Mouse (Mus musculus): ENCODE results near the gene Gm13030. TPM values are rescaled to one million over a fixed set of nuclear protein-coding genes. Genes with fewer than 3 reads are reported as not detected.
"Not testable (repeated sequence)": the region's sequence is repeated elsewhere in the genome, so short reads cannot be mapped to it uniquely, and the experiment has no call there.

Gm13030 gene
- total RNA-seq, 4 experiments from 2014 or later: not detected

- DNase-seq (ENCODE audit: low spot score in 2 of 2): peak in 1 of 2 experiments; percentile 44
These were observed 7.4 kb downstream of the Gm13030 start for GRCm38 (mm10) chr4:138866413-138866812.

GRCm38 (mm10) chr4:138865991-138866390 is 7.8 kb downstream of the Gm13030 start:
- DNase-seq (ENCODE audit: low spot score in 2 of 2): no peak

DNA sequence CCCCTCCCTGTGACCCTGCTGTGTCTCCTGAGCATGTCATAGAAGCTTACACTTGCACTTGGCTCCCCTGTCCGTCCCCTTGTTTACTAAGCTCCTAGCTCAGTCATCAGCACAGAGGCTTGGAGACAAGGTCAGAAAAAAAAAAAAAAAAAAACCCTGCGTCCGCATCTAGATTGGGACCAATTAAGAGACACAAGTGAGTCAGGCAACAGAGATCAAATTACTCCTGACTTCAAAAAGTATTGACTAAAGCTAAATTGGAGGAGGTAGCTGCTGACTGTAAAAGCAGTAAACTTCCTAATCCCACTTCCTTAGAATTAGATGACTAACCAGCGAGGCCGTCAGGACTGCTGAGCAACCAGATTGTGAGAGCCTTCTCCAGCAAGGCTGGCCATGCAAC is 8.7 kb downstream of the Gm13030 start:
- no peak for DNase-seq (ENCODE audit: low spot score in 2 of 2)

- DNase-seq (ENCODE audit: low spot score in 2 of 2): no peak
These were observed 10.3 kb downstream of the Gm13030 start, which contains the start of gene Pla2g5 for GRCm38 (mm10) chr4:138863344-138863998. Pla2g5 (minus strand) TSS chr4:138863482.

DNA sequence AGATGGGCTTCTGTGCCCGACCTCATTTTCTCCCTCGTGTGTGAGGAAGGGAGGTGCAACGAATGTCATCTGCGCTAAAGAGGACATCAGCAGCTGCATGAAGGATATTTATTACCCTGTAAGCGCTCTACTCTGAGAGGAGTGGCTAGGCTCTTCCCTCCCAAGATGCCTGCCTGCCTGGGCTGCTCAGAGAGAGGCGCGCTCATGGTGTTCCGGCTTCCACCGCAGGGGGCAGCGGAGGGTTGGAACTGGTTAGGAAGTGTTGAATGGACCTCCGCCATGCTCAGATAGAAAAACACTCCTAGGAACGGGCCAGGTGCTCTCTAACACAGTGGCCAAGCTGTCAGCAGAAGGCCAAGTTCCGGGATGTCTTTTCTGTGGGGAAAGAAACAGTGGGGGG is 14.0 kb downstream of the Gm13030 start:
- DNase-seq (ENCODE audit: low spot score in 2 of 2): peak in 1 of 2 experiments; percentile 55

- no peak for DNase-seq (ENCODE audit: low spot score in 2 of 2)
These were observed 14.5 kb downstream of the Gm13030 start for GRCm38 (mm10) chr4:138859245-138859644.

DNA sequence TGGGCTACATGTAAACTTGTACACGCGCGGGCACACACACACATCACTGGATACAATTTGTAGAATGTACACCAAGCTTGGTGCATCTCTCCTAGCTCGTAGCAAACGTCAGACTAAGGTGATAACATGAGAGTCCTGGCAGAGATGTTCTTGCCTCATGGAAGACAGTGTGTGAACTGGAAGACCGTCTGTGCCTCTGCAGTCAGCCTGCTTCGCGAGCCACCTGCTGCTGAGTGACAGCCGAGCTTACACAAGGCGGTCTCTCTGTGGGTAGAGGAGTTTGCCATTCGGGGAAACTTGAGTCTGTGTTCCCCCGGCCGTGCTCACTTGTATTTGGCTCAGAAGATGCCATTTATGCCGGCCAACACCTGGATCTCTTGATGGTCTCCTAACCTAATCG is 15.3 kb downstream of the Gm13030 start:
- no peak for DNase-seq (ENCODE audit: low spot score in 2 of 2)

DNA sequence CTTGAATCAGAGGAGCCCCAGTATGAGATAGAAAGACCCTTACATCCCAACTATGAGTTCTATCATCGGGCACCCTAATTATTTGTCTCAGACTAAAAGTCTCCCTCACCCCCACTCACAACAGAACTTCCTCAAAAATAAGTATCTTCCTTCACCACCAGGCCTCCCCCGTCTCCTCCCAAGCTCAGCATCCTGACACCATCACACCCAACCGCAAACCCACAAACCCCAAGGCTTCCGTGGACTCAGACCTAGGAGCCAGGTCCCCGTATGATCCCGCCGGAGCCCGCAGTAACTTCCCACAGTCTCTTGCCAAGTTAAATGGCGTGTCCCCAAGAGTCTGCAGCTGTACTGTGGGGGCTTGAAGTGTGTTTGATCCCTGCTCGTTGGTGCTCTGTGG is 16.2 kb downstream of the Gm13030 start:
- DNase-seq (ENCODE audit: low spot score in 2 of 2): no peak

GRCm38 (mm10) chr4:138856491-138856890 is 17.3 kb downstream of the Gm13030 start:
- peak; percentile 37 to 60 for DNase-seq (ENCODE audit: low spot score in 2 of 2)

GRCm38 (mm10) chr4:138855092-138855632 is 18.6 kb downstream of the Gm13030 start:
- no peak for DNase-seq (ENCODE audit: low spot score in 2 of 2)

DNA sequence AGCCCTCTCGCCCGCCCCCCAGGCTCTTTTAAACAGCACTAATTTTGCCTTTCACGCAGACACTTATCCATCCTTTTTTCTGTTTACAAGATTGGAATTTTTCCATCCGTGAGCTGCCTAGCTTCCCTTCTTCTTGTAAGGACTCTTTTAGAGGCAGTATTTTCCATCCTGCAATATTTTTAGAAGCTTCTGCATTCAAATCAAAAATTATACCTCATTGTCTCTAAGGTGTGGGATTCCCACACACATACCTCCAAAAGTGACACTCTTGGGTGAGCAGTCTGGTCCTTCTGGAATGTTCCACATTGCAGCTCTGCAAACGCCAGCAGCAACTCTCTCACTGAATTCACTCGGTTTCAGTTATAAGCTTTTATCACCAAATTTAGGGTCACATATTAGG is 20.8 kb downstream of the Gm13030 start:
- no peak for DNase-seq (ENCODE audit: low spot score in 2 of 2)

DNA sequence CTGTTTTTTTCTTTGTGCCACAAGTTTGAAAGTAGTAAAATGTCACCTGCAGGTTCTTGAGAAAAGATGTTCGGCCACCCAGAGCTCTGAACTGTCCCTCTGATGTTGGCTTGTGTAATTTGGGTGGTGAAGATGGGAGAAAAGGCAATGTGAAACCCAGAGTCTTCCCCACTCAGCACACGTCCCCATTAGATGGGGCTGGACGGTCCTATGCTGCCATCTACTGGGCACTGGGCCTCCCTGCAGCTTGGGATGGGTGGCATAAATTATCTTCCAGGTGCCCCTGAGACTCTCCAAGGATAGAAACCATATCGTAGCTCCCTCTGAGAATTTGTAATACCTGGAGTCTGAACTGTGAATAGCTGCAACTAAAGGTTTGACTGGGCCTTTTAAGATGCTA is 22.3 kb downstream of the Gm13030 start:
- DNase-seq (ENCODE audit: low spot score in 2 of 2): peak in 1 of 2 experiments; percentile 82

DNA sequence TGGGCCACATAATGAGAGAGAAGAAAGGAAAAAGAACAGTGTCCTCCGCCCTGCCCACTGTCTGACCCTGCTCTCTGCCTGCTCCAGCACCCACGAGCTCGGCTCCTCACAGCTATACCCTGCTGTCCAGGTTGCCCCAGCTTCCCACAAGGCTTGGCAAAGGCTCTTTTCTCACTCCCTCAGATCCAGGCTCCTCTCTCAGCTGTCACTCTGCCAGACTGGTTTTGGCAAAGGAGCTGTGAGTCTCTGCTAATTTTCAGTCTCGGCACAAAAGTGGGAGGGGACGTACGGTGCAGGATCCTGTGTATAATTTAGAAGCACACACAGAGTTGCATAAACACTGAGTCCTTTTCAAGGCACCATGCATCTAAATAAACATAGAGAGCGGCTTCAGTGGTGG is 32.4 kb downstream of the Gm13030 start:
- DNase-seq (ENCODE audit: low spot score in 2 of 2): peak; percentile 48 to 90

- no peak for DNase-seq (ENCODE audit: low spot score in 2 of 2)
These were observed 33.0 kb downstream of the Gm13030 start for GRCm38 (mm10) chr4:138840726-138841125.

DNA sequence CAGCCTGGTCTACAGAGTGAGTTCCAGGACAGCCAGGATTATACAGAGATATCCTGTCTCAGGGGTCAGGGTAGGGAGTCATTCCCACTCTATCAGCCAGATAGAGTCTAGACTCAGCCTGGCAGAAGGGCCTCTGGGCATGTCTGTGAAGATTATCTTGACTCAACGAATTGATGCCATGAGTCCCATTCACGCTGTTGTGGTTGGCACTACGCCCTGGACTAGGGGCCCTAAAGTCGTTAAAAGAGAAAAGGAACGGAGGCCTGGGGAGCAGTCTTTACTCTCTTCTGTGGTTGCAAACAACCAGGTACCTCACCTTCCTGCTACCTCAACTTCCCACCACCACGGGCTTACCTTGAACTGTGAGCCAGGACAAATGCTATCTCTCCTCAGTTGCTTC is 34.0 kb downstream of the Gm13030 start:
- no peak for DNase-seq (ENCODE audit: low spot score in 2 of 2)

GRCm38 (mm10) chr4:138827147-138827546 is 46.6 kb downstream of the Gm13030 start:
- no peak for DNase-seq (ENCODE audit: low spot score in 2 of 2)

DNA sequence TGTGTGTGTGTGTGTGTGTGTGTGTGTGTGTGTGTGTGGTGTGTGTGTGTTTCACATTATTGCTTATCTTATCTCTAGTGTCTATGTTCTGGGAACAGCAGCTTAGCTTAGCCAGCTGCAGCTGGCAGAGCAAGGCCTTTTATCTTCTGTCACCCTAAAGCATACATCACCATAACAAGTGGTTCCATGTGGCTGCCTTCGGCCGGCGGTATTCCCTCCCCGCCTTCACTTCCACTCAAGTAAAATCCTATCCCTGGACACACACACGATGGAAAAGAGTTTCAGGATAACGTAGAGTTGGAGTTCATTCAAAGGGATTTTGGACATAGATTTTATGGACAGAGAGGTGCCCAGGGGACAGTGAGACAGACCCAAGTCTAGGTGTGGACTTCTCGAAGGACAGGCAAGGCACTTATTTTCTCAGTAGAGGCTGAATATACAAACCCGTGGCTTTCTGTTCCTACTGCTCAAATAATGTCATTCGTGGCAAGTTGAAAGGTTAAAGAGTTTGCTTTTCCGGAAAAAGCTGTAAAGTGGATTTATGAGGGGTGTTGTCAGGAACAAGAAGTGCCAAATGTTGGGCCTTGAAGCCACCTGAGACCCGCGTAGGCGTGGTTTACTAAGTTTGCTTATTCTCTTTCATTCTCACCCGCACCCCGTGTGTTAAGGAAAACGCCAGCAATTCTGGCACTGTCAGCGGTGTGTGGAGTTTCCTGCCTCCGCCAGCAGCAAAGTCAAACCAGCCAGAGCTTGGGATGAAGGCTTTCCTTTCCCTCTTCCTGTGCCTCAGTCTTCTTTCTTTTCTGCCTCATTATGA is 47.8 kb downstream of the Gm13030 start:
- DNase-seq (ENCODE audit: low spot score in 2 of 2): no peak

- no peak for DNase-seq (ENCODE audit: low spot score in 2 of 2)
These were observed 49.1 kb downstream of the Gm13030 start for GRCm38 (mm10) chr4:138824660-138825059.

DNA sequence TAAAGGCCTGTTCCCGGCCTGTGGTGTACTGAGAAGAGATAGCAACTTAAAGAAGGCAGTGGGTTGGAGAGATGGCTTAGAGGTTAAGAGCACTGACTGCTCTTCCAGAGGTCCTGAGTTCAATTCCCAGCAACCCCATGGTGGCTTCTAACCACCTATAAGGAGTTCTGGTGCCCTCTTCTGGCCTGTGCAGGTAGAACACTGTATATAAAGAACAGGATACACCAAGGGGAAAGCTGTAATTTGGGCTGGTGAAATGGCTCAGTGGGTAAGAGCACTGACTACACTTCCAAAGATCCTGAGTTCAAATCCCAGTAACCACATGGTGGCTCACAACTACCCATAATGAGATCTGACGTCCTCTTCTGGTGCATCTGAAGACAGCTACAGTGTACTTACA is 49.6 kb downstream of the Gm13030 start:
- DNase-seq (ENCODE audit: low spot score in 2 of 2): not testable (repeated sequence)

GRCm38 (mm10) chr4:138821036-138821435 is 52.7 kb downstream of the Gm13030 start:
- no peak for DNase-seq (ENCODE audit: low spot score in 2 of 2)

All from left cerebral cortex, adult 8-10 months (tissue).